Comparison of ENCODE assay signal across 29 mouse cellular contexts in genomic region chr16:62054182-62054581, GRCm38 (mm10).
A peak's percentile ranks its signal among the peaks of the same experiment; 100 is the strongest.
DNase-seq lines count a peak whose midpoint lies in the region; ATAC-seq lines count a peak whose summit lies in the region.
"Had no signal": no experiment of that assay in that cellular context is flagged by ENCODE, and none has a peak within 500 bp of the region (broad histone marks: within the 10 kb centered on the region; RNA-seq: fewer than 3 reads in every experiment).

No protein-coding gene starts in this region.

- H3K4me1 ChIP-seq in midbrain, embryonic 16.5 days (ENCODE audit: control insufficient read depth, insufficient read depth, low read length), result peaks cover 2% of the 10 kb centered on the region; the same call in 1 of the 2 replicates
- H3K4me1 ChIP-seq in midbrain, embryonic 15.5 days, result peaks cover 2% of the 10 kb centered on the region; the same call in 1 of the 2 replicates
- H3K4me1 ChIP-seq in neural tube, embryonic 13.5 days (replicated peaks), result peaks cover 9% of the 10 kb centered on the region
- H3K4me1 ChIP-seq: embryonic facial prominence, embryonic 10.5 days; embryonic facial prominence, embryonic 13.5 days; forebrain, embryonic 12.5 days; heart, embryonic 10.5 days; heart, embryonic 13.5 days had no signal

- no peak for DNase-seq in frontal cortex, postnatal 25 days (ENCODE audit: low spot score in 2 of 2)
- DNase-seq in brain, adult 2 months (ENCODE audit: low read depth, low spot score), result peak; percentile 12
- DNase-seq in right cerebral cortex, adult 18-20 months, result no peak
- DNase-seq in embryo, embryonic 10 days (ENCODE audit: low spot score), result no peak
- DNase-seq: adrenal gland, adult 8-10 months; adrenal gland, postnatal 25 days; cerebellum, adult 11 months; cerebellum, adult 2 months; cerebellum, adult 9-11 months; cerebellum, postnatal 25 days; embryo, embryonic 11 days; gastrocnemius, postnatal 25 days; heart, adult 2 months; heart, postnatal 14 days; heart, postnatal 4 days had no signal

- H3K4me3 ChIP-seq in midbrain, embryonic 16.5 days (ENCODE audit: low read depth, low read length), result no peak overlapping the region
- H3K4me3 ChIP-seq in midbrain, embryonic 15.5 days, result no peak overlapping the region
- no peak overlapping the region for H3K4me3 ChIP-seq in neural tube, embryonic 13.5 days
- H3K4me3 ChIP-seq: embryonic facial prominence, embryonic 10.5 days; embryonic facial prominence, embryonic 13.5 days; erythroblast, embryonic 14.5 days; forebrain, embryonic 12.5 days; heart, adult 2 months; heart, embryonic 10.5 days; heart, embryonic 13.5 days had no signal

- no peaks in the 10 kb centered on the region for H3K27me3 ChIP-seq in midbrain, embryonic 16.5 days (ENCODE audit: control insufficient read depth, insufficient read depth, low read depth, low read length)
- no peaks in the 10 kb centered on the region for H3K27me3 ChIP-seq in midbrain, embryonic 15.5 days (replicated peaks)
- no peaks in the 10 kb centered on the region for H3K27me3 ChIP-seq in neural tube, embryonic 13.5 days
- H3K27me3 ChIP-seq: embryonic facial prominence, embryonic 13.5 days; forebrain, embryonic 12.5 days; heart, embryonic 13.5 days had no signal

- 0 out of 2 replicates have a peak, but pooled peaks have one; percentile 23 for ATAC-seq in frontal cortex, adult (ENCODE audit: low TSS enrichment)
- 0 out of 2 replicates have a peak, but pooled peaks have one; percentile 5 for ATAC-seq in midbrain, embryonic 16.5 days
- ATAC-seq in midbrain, embryonic 15.5 days (replicated peaks), result no peak; the same call in 1 of the 2 replicates
- peak; percentile 72 for ATAC-seq in neural tube, embryonic 13.5 days (ENCODE audit: low read depth)
- ATAC-seq: activated CD4-positive, CD25-positive, alpha-beta regulatory T cell, adult 4 months; forebrain, embryonic 16.5 days; hindbrain, postnatal 0 days had no signal

- no peak overlapping the region for H3K4me2 ChIP-seq in midbrain, embryonic 16.5 days (ENCODE audit: low read length)
- no peak overlapping the region for H3K4me2 ChIP-seq in midbrain, embryonic 15.5 days
- no peak overlapping the region for H3K4me2 ChIP-seq in neural tube, embryonic 13.5 days
- H3K4me2 ChIP-seq: embryonic facial prominence, embryonic 13.5 days; forebrain, embryonic 12.5 days; heart, embryonic 13.5 days; hindbrain, embryonic 14.5 days had no signal

- H3K36me3 ChIP-seq in midbrain, embryonic 16.5 days (ENCODE audit: control insufficient read depth, insufficient read depth, low read length), result no peaks in the 10 kb centered on the region
- H3K36me3 ChIP-seq in midbrain, embryonic 15.5 days (replicated peaks), result no peaks in the 10 kb centered on the region
- no peaks in the 10 kb centered on the region for H3K36me3 ChIP-seq in neural tube, embryonic 13.5 days
- H3K36me3 ChIP-seq: embryonic facial prominence, embryonic 10.5 days; embryonic facial prominence, embryonic 13.5 days; forebrain, embryonic 12.5 days; heart, embryonic 10.5 days; heart, embryonic 13.5 days had no signal

- no peak overlapping the region for H3K27ac ChIP-seq in midbrain, embryonic 16.5 days (ENCODE audit: low read length)
- H3K27ac ChIP-seq in midbrain, embryonic 15.5 days, result no peak overlapping the region
- H3K27ac ChIP-seq in neural tube, embryonic 13.5 days (replicated peaks), result no peak overlapping the region
- H3K27ac ChIP-seq: embryonic facial prominence, embryonic 10.5 days; embryonic facial prominence, embryonic 13.5 days; forebrain, embryonic 12.5 days; heart, adult 2 months; heart, embryonic 10.5 days; heart, embryonic 13.5 days; hindbrain, embryonic 14.5 days; hindbrain, postnatal 0 days had no signal

- no peaks in the 10 kb centered on the region for H3K9me3 ChIP-seq in midbrain, embryonic 16.5 days (replicated peaks; ENCODE audit: control insufficient read depth, low read length, poor library complexity, severe bottlenecking)
- no peaks in the 10 kb centered on the region for H3K9me3 ChIP-seq in midbrain, embryonic 15.5 days
- no peaks in the 10 kb centered on the region for H3K9me3 ChIP-seq in neural tube, embryonic 13.5 days
- H3K9me3 ChIP-seq: embryonic facial prominence, embryonic 10.5 days; embryonic facial prominence, embryonic 13.5 days; forebrain, embryonic 12.5 days; heart, embryonic 10.5 days; heart, embryonic 13.5 days had no signal

- no peak overlapping the region for H3K9ac ChIP-seq in midbrain, embryonic 16.5 days (ENCODE audit: low read depth, low read length)
- H3K9ac ChIP-seq in midbrain, embryonic 15.5 days, result no peak overlapping the region
- H3K9ac ChIP-seq in neural tube, embryonic 13.5 days, result no peak overlapping the region
- H3K9ac ChIP-seq: embryonic facial prominence, embryonic 13.5 days; forebrain, embryonic 12.5 days; heart, embryonic 13.5 days; hindbrain, embryonic 14.5 days had no signal
